Mouse (Mus musculus) spleen, postnatal 36 days (tissue): ENCODE results near the gene Plekha5.

Experiments used
- DNase-seq, 2 experiments: peaks; one replicate each; pipeline ENCODE4 v3.0.0; 2022; ENCODE audit warnings: low spot score in 2 of 2, mixed read lengths in 1 of 2

Gene Plekha5

GRCm38 (mm10) chr6:140423846-140424200, at the start of gene Plekha5:
TSS of gene Plekha5 (plus strand) at chr6:140424054.
- peak; percentile 22 to 39 for DNase-seq

DNA sequence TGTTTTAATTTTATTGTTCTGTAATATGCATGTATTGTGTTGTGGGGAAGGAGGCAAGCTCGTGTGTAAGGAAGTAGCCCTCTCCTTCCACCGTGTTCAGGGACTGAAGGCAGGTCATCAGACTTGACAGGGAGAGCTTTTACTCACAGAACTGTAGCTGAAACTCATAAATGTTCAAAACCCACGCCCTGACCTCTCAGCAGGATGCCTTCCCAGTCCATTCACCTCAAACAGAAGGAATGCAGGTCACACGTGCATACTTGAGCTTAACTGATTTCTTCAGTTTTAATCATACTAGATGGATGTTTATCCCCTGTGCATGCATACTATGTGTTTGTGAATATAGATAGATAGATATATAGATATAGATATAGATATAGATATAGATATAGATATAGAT, 48.2 kb upstream of the Plekha5 start:
- no peak for DNase-seq

DNA sequence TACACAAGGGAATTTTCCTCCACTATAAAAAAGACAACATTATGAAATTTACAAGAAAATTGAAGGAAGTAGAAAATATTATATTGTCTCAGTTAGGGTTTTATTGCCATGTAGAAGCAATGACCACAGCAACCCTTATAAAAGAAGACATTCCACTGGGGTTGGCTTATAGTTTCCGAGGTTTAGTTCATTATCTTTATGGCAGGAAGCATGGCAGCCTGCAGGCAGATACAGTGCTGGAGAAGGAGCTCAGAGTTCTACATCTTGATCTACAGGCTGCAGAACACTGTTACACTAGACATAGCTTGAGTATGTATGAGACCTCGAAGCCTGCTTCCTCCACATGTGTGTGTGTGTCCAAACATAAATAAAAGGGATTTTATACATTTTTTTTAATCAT, 43.3 kb upstream of the Plekha5 start:
- no peak for DNase-seq

DNA sequence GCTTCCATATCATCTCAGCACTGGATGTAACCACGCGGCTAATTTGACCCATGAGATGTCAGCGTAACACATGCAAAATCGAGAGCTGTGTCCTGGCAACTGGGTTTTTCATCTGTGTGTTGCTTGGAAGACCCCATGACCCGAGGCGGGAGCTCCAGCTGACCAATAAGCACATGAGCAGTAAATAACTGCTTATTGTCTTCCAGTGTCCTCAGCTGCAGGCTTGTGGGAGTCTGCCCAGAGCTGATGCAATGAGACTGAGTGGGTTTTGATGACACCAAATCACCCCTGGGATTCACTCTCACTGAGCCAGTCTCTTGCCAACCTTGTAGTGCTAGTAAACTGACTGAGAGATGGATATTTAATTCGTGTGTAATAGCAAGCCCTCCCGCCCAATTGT, 42.7 kb upstream of the Plekha5 start:
- no peak for DNase-seq

DNA sequence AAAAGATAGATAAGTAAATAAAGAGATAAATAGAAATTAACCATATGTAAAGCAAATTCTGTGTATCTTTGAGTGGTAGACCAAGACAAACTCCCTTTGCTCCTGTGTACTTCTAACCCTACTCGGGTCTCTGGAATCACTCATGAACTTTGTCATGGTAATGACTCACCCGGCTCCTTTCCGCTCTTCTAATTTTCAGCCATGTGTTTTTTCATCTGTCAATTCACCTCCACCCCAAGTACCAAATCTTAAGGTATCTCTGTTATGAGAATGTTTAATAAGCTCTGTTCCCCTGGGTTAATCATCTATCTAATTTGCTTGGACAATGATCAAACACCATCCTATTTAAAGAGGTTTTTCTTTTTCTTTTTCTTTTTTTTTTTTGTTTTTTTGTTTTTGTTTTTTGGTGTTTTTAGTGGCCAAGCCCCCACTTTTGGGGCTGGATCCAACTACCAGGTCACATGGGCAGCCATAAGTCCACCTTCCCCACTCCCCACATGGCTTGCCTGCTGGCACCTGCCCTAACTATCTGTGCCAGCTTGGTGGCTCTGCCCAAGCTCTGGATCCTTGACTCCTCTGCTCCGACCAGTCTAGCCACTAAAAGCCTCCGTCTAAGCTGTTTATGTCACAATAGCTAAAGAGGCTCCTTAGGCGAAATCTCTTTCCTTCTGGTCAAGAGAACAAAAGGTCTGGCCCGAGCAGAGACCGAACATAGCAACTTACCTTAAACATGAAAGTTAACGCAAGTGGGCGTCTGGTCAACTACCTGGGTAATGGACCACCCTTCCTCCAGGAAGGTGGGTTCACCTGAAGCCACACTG, 40.1 kb upstream of the Plekha5 start:
- DNase-seq = no peak

GRCm38 (mm10) chr6:140396687-140397086, 27.2 kb upstream of the Plekha5 start:
- DNase-seq = no peak

DNA sequence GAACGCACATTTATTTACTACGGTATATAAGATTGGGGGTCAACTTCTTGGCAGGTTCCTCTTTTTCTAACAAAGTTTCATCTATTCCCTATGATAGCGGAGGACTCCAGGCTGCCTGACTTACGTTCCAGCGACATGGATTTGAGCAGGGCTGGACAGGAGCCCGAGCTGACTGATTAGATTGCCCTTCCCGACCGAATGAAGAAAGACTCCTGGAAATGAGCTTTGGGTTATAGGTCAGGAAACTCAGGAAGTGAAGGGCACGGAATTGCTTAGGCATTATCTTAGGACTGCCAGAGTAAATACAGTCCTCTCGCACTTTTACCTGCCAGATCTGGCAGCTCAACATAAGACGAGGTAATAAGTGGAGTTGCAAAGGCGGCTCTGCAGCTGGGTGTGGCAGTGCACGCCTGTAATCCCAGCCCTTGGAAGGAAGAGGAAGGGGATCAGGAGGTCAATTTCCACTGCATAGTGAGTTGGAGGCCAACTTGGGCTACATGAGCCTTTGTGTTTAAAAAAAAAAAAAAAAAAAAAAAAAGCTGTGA, 21.0 kb upstream of the Plekha5 start:
- no peak for DNase-seq

- no peak for DNase-seq
Measured at GRCm38 (mm10) chr6:140411996-140412395, 11.9 kb upstream of the Plekha5 start.

- no peak for DNase-seq
Measured at GRCm38 (mm10) chr6:140423041-140423845, 611 bp upstream of the Plekha5 start.

- DNase-seq = peak; percentile 2 to 27
Measured at GRCm38 (mm10) chr6:140424201-140424990, 542 bp downstream of the Plekha5 start.

DNA sequence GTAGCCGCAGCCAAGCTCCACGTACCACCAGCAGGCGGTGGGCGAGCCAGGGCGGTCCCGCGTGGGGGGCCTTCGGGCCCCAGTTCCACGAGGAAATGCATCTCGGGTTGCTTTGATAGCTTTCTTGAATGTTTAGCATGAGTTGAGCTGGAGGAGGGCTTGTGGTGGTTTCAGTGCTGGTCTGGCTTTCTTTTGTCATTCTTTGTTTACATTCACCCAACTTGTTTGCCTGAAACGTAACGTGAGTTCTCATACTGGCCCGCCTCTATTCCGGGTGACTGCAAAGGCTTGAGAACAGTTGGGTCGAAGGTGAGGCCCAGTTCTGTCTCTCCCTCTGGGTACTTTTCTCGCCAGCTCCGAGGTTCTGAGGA, 1.1 kb downstream of the Plekha5 start:
- DNase-seq = no peak

GRCm38 (mm10) chr6:140429236-140429635, 5.4 kb downstream of the Plekha5 start:
- DNase-seq = no peak

DNA sequence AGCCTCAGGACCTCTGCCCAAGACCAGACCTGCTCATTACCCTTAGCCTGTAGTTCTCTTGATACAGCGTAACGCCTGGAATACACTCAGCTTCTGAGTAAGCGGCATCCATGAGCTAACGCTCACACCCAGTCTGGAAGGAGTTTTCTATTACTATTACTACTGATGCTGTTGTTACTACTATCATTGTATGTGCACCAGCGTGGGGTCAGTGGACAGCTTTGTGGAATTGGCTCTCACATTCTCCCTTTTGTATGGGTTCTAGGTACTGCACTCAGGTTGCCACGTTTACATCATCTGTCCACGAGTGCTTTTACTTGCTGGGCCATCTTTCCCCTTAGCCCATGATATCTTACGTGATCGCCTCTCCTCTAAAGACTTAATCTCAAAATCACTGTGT, 8.5 kb downstream of the Plekha5 start:
- no peak for DNase-seq

GRCm38 (mm10) chr6:140443374-140443773, 19.5 kb downstream of the Plekha5 start:
- peak in 1 of 2 experiments; percentile 10 for DNase-seq

DNA sequence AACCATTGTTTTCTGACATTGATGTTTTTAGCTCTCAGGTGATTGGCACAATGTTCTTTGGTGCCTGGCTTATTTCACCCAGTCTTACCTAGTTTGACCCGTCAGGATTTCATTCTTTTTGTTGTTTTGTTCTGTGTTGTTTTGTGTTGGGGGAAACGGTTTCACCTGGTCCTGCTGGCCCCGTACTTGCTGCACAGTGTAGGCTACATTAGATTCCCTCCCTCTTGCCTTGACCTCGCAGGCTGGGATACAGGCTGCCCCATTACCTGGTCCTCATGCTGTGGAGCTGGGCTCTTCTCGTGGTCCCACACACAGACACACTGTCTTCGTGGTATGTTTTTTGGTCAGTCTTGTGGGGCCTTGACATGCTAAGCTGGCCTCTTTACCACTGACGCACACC, 20.3 kb downstream of the Plekha5 start:
- DNase-seq = no peak

GRCm38 (mm10) chr6:140444855-140445465, 21.1 kb downstream of the Plekha5 start:
- no peak for DNase-seq

GRCm38 (mm10) chr6:140448010-140448739, 24.3 kb downstream of the Plekha5 start:
- no peak for DNase-seq

DNA sequence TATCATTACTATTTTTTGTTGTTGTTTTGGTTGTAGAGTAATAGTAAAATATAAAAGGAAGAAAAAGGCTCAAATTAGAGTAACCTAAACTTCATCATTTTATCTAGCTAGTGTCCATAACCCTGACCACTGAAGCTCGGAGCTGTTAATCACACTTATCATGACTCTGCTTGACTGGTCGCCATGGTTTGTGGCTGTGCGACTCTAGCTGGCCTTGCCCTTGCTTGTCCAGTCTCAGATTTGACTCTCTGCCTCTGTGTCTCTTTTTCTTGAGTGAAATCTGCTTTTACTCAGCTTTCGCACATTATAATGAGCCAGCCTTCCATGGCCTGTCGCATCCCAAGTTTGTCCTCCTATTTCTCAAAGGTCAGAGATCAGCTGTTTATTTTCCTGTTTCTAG, 26.8 kb downstream of the Plekha5 start:
- no peak for DNase-seq

GRCm38 (mm10) chr6:140452736-140453135, 28.9 kb downstream of the Plekha5 start:
- DNase-seq = no peak

GRCm38 (mm10) chr6:140453454-140453853, 29.6 kb downstream of the Plekha5 start:
- DNase-seq = no peak

DNA sequence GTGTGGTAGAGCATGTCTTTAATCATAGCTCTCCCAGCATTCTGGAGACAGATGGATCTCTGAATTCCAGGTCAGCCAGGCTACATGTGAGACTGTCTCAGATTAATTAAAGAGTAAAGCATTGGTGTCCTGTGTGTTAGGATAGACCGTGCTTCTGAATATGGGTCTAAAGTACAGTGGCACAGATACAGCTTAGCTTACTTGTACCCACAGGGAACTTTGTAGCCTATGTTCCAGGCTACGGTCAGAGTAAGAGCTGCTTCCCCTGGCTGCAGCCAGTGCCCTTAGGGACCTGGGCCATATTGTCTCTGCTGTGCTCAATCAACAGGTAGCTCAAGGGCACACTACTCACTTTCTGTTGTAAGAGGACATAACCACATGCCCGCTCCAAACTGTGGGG, 30.5 kb downstream of the Plekha5 start:
- DNase-seq = no peak
